Mouse (Mus musculus): ENCODE results near the gene Washc1. TPM values are rescaled to one million over a fixed set of nuclear protein-coding genes. Genes with fewer than 3 reads are reported as not detected.
"Not testable (repeated sequence)": the region's sequence is repeated elsewhere in the genome, so short reads cannot be mapped to it uniquely, and the experiment has no call there.

The Washc1 gene
- polyA plus RNA-seq, 1 experiment from 2014 or later = 57.7 TPM

DNA sequence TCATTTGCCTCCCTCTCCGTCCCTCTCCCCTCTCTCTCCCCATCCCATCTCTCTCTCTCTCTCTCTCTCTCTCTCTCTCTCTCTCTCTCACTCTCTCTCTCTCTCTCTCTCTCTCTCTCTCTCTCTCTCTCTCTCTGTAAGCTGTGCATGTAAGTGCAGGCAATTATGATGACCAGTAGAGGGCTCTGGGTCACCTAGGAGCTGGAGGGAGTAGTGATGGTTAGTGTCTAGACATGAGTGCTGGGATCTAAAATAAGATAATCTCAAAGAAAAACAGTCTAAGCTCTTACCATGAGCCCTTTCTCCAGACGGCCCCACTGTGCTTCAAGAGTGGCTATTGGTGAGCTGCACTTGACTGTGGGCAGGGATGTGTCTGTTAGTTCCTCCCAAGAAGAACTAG is 43.5 kb downstream of the Washc1 start:
- ATAC-seq (no peak), DNase-seq (ENCODE audit: low read depth, low spot score) (no peak)
- in situ Hi-C loops (cut with MboI; ENCODE audit: low pct_unique_long_range_greater_than_20kb) = loop anchor here (5.0 to 10.0 kb wide), 2 partner anchors 57 to 330 kb away; no protein-coding TSS in a partner anchor
- CTCF ChIA-PET = no interaction called here
- no peaks in the 10 kb centered on the region for H3K27me3 ChIP-seq
- TF ChIP-seq CTCF (IDR thresholded peaks at IDR 0.05) = no peak
- POLR2A ChIA-PET = no interaction called here

DNA sequence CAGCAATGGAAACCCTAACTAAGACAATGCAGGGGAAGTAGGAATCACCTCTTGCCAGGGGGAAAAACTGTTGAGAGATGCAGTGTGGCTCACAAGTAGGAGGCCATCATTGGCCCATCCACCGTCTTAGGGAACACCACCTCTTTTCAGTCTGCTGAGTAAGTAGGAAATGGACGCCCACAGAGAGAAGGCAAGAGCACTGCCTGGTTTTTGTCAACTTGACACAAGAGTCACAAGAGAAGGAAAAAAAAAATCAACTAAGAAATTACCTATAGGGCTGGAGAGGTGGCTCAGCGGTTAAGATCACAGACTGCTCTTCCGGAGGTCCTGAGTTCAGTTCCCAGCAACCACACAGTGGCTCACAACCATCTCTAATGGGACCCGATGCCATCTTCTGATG is 46.9 kb downstream of the Washc1 start:
- no peak for DNase-seq (ENCODE audit: low read depth, low spot score)
- no peak for ATAC-seq
- in situ Hi-C loops (cut with MboI; ENCODE audit: low pct_unique_long_range_greater_than_20kb) = loop anchor here (5.0 to 10.0 kb wide), 2 partner anchors 54 to 327 kb away; no protein-coding TSS in a partner anchor
- POLR2A ChIA-PET = no interaction called here
- CTCF ChIA-PET = no interaction called here
- TF ChIP-seq CTCF (IDR thresholded peaks at IDR 0.05) = no peak
- no peaks in the 10 kb centered on the region for H3K27me3 ChIP-seq

DNA sequence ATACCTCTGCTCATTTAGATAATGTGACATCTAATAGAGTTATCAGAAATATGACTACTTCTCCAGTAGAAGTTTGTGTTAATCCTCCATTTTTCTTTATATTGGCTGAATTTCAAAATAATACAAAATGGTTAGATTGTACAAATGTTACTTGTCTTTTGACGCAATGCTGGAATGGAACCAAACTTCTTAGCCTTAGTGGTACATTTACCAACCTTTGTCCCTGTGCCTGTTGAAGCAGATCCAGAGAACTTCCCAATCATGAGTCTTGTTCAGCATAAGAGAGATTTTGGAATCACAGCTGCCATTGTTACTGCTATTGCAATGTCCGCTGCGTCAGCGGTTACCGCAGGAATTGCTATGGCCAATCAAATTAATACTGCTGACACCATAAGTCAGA is 55.8 kb downstream of the Washc1 start:
- POLR2A ChIA-PET; in situ Hi-C loops (cut with MboI; ENCODE audit: low pct_unique_long_range_greater_than_20kb); CTCF ChIA-PET; H3K27me3 ChIP-seq; ATAC-seq; DNase-seq (ENCODE audit: low read depth, low spot score): not testable (repeated sequence)

Other genes starting within 250 kb of the Washc1 start
- 65.8 TPM for gene Ralbp1, start 225.7 kb upstream of the Washc1 start, polyA plus RNA-seq (2021)
- gene Twsg1, start 160.3 kb upstream of the Washc1 start, polyA plus RNA-seq (2021) = 162 TPM
- gene Ankrd12, start 34.5 kb upstream of the Washc1 start, polyA plus RNA-seq (2021) = 20.4 TPM
- gene Ndufv2, start 10.0 kb upstream of the Washc1 start, polyA plus RNA-seq (2021) = 294 TPM
- 12.7 TPM for gene Ddx11, start 12.0 kb downstream of the Washc1 start, polyA plus RNA-seq (2021)

Data from Patski (cell line).